Mouse (Mus musculus) telencephalon, adult 2 months (tissue): ENCODE results near the gene Avil.

ENCODE experiments used
- DNase-seq: peaks from one replicate; pipeline ENCODE4 v3.0.0-alpha.2; 2011; ENCODE audit warnings: low read depth, low spot score

The Avil gene

DNA sequence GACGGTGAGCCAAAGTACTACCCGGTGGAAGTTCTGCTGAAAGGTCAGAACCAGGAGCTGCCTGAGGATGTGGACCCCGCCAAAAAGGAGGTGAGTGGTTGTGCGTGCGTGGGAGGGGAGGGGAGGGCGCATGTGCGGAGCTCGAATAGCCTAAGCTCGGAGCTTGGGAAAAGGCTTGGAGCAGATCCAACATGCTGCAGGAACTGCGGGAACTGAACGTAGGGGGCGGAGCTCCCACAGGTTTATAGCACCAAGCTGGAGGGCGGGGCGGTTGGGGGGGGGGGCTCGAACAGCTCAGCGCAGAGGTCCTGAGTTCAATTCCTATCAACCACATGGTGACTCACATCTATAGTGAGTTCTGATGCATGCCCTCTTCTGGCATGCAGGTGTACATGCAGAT lies 17.9 kb downstream of the Avil start:
- DNase-seq, result no peak

DNA sequence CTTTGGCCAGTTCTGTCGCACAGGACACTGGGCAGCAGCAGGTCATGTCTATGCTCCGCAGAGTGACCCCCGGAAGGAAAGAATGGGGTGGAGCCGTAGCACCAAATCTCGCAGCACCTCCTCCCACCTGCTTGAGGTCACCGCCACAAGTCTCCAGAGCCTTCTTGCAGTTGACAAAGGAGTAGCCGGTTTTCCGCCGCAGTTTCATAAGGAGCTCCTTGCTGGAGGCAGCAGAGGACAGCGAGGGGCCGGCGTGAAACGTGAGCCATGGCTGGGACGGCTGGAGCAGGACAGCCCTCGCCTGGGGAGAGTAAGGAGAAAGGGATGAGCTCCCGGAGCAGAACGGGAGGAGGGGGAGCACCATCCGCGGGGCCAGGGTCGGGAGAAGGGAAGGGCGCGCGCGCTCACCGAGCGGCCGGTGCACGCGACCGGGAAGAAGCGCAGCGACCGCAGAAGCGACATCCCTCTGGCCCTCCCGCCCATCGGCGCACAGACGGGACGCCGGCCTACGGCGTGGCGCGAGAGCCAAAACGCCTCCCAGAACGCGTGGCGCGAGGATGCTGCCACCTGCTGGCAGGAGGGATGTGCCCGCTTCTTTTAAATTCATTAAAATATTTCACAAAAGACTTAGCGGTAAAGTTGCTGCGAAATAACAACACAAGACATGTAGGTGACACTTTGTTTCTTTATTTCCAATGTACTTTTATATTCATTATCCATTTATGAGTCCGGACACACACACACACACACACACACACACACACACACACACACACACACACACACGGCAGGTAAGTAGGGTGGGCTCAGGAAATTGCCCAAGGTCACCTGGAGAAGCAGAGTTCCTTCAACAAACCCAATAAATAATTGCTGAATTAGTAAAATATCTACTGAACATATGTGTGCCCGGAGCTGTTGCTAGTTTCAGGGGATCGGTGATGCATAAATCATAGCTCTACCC lies 30.1 kb downstream of the Avil start, which contains the start of gene Tsfm:
Gene Tsfm (minus strand): TSS at position 505 of the 961 bp plus-strand sequence.
- DNase-seq, result peak; percentile 84

DNA sequence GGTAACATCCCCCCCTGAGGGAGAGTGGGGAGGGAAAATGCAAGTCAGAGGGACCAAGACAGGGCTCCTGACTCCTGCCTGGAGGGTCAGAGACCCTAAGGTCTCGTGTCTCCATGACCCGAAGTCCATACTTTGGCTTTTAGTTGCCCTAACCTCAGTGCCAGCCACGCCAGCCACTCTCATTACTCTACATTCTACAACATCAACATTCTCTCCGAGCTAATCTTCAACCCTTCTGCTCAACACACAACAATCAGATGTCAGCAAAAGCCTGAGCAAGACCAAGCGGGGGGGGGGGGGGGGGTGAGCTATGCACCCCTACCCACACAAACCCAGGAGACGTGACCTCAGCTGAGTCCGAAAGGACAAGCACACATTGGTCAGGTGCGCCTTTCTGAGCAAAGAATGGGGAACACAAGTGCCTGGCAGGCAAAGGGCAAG lies 32.8 kb downstream of the Avil start:
- DNase-seq, result no peak

DNA sequence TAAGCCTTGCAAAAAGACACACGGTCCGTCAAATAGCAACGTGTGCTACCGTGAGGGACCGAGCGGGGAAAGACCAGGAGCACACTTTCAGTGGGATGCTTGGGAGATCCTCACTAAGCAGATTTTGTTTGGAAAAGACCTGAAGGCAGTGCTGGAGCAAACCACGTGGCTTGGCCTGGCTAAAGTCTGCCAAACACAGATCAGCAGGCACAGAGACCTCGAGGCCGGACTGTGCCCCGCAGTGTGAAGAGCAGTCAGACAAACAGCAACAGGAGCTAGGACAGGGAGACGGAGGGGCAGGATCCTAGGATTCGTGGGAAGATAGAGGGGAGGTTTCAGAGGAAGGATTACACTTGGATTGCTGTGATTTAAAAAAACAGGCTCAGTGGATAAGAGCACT lies 35.8 kb downstream of the Avil start:
- no peak for DNase-seq

DNA sequence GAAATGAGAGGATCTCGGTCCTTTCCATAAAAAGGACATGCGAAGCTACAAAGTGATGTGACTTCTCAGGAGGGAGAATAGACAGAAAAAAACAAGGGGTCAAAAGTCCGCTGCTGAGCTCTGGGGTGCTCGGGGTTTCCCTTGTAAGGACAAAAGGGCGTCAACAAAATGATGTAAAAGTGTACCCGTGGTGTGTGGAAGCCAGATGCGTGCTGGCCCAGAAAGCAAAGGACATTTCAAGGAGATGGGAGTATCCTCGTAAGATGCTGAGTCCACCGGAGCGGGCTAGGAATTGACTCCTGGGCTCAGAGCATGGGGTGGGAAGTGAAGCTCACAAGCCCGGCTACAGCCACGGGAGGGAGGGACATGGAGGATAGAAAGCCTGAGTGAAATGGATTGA lies 37.1 kb downstream of the Avil start:
- no peak for DNase-seq

DNA sequence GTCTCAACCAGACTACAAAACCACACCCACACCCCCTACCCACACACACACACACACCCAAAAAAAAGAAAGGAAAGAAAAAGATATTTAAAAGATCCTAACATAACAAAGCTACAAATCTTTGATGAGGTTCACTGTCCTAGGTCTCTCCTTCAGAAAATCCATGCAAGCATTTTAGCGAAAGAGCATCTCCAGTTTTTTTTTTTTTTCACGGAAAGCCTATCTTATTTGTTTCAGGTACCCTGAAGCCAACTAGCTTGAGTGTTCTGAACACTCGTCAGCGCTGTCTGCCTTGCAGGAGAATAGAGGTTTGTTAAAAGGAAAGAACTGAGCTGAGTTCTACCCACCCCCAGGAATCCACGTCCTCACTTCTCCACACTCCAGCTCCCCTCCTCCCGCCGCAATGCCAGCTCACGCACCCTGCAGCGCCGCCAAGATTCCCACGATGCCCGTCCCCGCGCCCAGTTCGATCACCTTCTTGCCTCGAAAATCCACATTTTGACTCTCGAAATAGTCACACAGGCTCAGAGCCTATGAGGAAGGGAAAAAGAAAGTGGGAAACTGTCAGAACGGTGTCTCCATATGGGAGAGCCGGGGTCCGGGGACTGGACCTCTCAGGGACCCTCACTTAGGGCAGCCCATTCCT lies 40.2 kb downstream of the Avil start:
- DNase-seq, result no peak

DNA sequence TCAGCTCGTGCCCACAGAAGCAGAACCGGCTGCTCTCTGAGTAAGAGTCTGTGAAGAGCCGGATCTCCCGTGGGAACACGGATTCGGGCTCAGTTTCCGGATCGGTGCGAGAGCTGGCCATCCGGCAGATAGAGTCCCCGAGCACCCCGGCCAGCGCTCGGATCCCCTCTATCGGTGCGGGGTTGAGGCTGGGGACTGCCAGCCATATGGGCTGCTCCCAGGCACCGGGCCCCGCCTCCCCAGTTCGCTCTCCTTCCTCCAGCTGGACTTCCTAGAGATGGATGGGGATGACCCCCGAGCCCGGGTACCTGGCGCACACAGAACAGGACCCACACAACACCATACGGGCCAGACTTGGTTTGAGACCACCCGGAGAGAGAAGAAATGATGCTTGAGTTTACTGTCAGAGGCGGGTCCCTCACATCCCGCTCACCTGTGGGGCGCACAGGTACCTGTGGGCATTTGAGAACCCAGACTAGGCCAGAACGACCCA lies 40.8 kb downstream of the Avil start, which contains the start of the genes Mettl1 and Eef1akmt3:
Gene Mettl1 (plus strand): TSS at position 141 of the 493 bp plus-strand sequence.
Gene Eef1akmt3 (minus strand): TSS at position 240 of the 493 bp plus-strand sequence.
- DNase-seq, result no peak

DNA sequence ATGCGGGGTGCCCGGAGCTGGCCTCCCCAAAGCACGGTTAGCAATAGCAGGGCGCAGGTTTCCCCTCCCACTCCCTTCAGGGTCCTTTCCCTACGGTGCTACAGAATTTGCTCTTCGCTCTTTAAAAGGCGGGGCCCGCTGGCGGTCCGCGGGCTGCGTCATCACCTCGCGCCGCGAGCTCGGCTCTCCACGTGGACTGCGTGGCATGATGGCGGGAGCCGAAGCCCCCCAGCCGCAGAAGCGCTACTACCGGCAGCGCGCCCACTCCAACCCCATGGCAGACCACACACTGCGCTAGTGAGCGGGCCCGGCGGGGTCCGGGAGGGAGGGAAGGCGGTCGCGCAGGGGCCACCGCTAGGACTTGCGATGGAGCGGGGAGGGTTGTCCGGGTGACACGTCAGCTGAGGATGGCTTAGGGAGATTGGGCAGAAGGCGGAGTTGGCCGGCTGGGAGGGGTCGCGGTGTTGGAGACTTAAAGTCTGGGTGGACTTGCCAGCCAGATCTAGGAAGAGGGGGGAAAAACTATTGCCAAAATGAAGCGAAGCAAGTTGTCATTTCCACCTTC lies 41.3 kb downstream of the Avil start:
- DNase-seq, result no peak

DNA sequence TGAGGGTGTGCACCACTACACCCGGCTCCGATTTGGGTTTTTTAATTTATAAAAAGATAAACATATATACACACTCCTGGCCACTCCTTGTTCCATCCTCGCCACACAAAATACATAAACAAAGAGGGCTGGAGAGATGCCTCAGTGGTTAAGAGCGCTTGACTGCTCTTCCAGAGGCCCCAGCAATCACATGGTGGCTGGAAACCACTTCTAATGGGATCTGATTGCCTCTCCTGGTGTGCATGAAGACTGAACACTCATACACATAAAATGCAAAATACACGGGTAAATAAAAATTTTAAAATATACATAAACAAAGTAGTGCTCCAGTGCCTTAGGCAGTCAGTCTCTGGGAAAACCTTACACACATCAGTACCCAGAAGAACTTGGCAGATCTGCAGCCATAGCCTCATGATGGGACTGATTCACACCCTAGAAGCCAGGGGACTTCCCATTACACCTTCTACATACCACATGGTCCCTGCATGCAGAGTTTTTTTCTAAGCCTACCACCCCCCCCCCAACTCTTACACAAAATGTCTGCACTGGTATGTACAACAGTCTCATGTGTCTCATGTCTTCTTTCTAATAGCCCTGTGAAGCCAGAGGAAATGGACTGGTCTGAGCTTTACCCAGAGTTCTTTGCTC lies 42.1 kb downstream of the Avil start:
- no peak for DNase-seq

DNA sequence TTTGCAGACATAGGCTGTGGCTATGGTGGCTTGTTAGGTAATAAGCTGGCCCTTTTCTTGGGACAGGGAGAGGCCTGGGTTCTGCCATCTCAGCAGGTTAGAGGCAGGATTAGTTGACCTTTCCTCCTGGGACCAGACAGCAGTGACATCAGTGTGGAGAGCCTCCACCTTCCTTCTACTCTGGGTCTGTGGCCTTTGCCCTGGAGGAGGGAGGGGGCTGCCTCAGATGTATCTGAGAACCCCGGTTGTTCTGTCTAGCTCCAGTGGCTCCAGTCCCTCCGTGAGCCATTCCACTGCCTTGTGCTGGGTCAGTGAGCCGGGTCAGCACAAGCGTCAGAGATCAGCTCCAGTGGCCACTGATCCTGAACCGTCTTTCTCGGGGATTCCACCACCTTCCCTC lies 42.7 kb downstream of the Avil start:
- no peak for DNase-seq

DNA sequence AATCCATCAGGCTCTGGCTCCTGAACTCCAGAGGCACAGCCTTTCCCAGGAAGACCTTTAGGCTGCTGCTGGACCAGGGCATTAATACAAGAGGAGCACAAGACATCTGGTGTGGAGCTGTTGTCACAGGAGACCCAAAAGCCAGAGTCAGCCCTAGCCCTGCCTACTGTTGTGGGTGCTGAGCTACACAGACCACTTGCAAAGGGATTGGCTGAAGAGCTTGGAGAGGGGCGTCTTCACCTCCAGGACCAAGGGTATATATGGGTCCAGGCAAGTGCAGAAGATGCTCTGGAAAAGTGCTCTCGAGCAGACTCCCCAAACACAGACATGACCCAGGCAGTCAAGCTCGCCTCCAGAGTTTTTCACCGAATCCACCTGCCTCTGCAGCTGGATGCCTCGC lies 47.4 kb downstream of the Avil start, which contains the start of gene Cyp27b1:
Gene Cyp27b1 (plus strand): TSS at position 297 of the 400 bp plus-strand sequence.
- no peak for DNase-seq

DNA sequence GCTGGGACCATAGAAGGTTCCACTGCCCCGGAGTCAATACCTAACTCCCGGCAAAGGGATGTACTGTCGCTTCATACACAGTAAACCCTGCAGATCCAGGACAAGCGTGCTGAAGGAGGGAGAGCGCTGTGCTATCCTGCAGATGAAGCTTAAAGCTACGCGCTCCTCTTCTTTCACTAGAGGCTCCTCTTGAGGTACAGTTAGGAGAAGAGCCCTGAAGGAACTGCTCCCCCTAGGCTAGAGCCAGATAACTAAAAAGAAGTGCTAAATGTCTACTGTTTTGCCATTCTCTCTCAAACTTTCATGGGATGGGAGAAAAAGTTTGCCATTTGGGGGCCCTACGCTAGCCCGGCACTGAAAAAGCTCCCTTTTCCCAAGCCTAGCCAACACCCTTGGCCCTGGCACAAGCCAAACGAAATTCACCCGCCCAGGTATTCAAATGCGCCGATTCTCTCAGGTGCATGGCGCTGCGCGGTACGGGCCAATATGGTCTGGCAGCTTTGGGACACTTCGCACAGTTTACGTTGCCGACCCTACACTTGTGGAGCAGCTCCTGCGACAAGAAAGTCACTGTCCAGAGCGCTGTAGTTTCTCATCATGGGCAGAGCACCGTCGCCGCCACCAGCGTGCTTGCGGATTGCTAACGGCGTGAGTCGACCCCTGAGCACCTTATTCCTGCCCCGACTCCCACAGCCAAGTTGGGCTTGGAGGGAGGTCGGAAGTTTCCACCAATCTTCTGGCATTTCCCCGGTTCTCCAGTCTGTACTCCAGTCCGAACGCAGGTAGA lies 48.3 kb downstream of the Avil start:
- DNase-seq, result no peak

DNA sequence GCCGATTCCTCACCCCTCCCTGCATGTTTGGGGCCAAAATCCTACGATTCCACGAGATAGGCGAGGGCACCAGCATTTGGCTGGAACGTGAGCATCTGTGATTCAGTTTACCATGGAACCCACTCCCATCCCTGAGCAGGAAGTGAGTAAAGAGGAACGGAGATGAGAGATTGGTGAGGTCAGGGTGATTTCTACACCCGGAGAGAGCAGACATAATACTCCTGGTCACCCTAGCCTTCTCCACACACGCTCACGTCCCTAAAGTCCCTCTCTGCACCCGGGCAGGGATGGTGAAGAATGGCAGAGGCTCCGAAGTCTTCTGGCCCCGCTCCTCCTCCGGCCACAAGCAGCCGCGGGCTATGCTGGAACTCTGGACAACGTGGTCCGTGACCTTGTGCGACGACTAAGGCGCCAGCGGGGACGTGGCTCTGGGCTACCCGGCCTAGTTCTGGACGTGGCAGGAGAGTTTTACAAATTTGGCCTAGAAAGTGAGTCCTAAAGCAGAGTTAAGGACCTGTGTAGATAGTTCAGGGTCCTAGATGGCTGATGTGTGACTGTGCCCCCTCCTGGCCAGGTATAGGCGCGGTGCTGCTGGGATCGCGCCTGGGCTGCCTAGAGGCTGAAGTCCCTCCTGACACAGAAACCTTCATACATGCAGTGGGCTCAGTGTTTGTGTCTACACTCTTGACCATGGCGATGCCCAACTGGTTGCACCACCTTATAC lies 49.0 kb downstream of the Avil start:
- DNase-seq, result no peak

DNA sequence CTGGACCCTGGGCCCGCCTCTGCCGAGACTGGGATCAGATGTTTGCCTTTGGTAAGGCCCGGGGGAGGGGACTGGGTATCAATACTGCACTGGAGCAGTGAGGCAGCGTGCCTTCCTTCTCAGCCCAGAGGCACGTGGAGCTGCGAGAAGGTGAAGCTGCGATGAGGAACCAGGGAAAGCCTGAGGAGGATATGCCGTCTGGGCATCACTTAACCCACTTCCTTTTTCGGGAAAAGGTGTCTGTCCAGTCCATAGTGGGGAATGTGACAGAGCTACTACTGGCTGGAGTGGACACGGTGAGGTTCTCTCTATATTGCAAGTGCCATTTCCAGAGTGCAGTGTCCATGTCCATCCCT lies 49.6 kb downstream of the Avil start:
- DNase-seq, result no peak

DNA sequence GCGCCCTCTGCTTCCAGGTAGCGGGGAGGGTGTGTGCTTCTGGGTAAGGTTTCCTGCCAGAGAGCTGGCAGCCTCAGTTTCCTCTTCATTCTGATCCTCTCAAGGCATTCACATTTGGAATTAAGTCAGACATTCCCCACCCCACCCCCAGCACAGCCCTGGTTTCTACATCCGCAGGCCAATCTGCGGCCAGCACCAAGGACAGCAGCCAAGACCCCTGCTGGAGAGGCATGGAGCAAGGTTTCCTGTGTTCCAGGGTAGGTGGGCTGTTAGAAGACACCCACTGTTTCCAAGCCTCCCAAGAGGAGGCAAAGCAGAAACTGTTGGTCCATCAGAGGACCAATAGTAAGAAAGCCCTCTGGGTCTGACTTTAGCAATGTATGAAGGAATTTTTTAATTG lies 54.1 kb downstream of the Avil start:
- DNase-seq, result no peak

DNA sequence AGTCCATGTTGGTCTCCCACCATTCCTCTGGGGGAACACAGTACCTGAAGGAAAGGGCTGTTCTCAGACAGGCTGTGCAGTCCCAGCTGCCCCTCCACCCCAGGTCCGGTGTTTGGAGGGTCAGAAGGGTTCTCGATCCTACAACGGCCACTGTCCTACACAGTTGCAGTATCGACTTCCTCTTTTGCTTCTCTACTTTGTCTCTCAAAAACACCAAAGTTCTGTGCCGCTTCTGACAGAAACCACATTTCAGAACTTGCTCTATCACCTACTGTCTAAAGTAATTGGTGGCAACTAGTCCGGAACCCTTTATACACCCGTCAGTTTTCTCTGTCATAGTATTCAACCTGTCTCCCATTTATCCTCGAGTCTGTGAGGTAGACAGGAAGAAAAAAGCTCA lies 54.9 kb downstream of the Avil start:
- no peak for DNase-seq

DNA sequence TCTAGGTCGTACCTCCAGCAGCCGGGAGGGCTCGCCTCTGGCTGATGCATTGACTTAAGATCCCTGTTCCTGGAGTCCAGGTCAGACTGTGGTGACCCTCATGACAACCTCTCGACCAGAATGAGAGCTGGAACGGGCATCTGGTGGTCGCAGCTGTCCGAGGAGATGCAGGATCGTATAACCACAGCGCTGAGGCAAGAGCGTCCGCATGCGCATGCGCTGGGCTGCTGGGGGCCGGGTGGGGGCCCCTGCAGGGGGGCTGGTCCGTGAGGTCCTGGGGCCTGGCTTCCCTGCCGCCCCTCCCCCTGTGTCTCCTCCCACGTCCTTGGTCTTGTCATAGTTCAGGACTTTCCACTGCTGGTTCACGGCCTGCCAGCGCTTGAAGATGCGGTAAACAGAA lies 56.0 kb downstream of the Avil start:
- no peak for DNase-seq

DNA sequence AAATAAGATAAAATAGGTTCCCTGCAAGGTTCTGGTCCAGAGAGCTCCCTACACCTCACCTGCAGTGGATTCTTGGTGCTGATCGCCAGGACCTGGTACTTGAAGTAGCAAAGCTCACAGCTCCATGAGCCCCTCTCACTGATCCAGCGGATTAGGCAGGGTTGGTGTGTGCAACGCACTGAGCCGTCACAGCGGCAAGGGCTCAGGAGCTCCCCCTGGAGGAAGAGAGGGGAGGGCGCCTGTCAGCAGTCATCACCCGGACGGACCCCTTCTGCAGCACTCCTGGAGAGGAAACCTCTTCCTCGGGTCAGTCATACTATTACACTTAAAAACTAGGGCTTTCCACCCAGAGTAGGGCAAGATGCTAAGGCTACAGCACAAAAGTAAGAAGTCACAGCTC lies 57.7 kb downstream of the Avil start:
- no peak for DNase-seq

DNA sequence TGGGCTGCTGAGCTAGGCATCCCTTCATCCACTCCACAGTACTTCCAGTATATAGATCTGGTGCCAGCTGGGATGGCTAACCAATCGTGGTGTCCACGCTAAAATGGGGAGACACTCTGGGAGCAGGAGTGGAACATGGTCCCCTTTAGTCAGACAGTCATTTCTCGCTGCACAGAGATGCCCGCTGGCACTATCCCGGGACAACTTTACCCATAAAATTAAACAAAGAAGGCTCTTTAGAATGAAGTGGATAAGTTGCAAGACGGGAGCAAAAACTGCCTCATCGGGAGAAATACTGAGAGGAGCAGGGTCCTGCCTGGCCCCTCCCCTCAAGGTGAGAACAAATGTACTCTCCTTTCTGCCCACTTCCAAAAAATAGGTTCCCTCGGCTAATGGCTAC lies 58.2 kb downstream of the Avil start:
- DNase-seq, result no peak
